ENCODE assay signal across 10 mouse cellular contexts in the genomic region with DNA sequence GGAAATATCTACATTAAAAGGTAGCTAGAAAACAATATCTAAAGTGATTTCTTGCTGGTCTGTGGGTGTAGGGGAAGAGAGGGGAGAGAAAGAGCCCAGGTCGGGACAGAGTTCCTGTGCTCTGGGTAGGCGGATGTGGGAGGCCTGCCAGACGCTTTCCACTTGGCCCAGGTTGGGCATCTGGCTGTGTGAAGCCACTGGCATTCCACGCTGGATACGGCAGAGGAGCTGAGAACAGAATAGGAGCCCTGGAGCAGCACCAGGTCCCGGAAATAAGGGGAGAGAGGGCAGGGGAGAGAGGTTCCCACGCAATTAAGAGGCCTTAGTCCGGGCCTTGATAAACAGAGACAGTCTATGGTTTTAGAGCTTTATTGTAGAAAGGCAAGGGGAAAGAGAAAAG.
DNase-seq lines count a peak whose midpoint lies in the region; ATAC-seq and TF ChIP-seq lines count a peak whose summit lies in the region.
"Had no signal": no experiment of that assay in that cellular context is flagged by ENCODE, and none has a peak within 500 bp of the region (broad histone marks: within the 10 kb centered on the region; RNA-seq: fewer than 3 reads in every experiment).

No protein-coding gene starts in this region.

- H3K27me3 ChIP-seq in kidney, embryonic 15.5 days, result no peaks in the 10 kb centered on the region
- H3K27me3 ChIP-seq in cerebellum, adult 2 months (ENCODE audit: control insufficient read depth, insufficient read depth, low read length), result no peaks in the 10 kb centered on the region
- no peaks in the 10 kb centered on the region for H3K27me3 ChIP-seq in heart, embryonic 12.5 days (replicated peaks)
- no peaks in the 10 kb centered on the region for H3K27me3 ChIP-seq in lung, embryonic 16.5 days (ENCODE audit: control insufficient read depth, insufficient read depth, low read depth, low read length)
- H3K27me3 ChIP-seq: limb, embryonic 12.5 days; stomach, embryonic 15.5 days had no signal

- no peak overlapping the region for H3K27ac ChIP-seq in kidney, embryonic 15.5 days
- no peak overlapping the region for H3K27ac ChIP-seq in cerebellum, adult 2 months (ENCODE audit: insufficient read depth, low read length)
- peak overlapping the region; percentile 77 for H3K27ac ChIP-seq in heart, embryonic 12.5 days (ENCODE audit: poor library complexity, severe bottlenecking)
- H3K27ac ChIP-seq in lung, embryonic 16.5 days (ENCODE audit: low read length), result peak overlapping the region; percentile 16; the same call in 1 of the 2 replicates
- H3K27ac ChIP-seq: limb, embryonic 12.5 days; stomach, embryonic 15.5 days had no signal

- H3K4me3 ChIP-seq in kidney, embryonic 15.5 days (replicated peaks), result no peak overlapping the region
- no peak overlapping the region for H3K4me3 ChIP-seq in cerebellum, adult 2 months (replicated peaks; ENCODE audit: insufficient read depth, low read depth, low read length)
- H3K4me3 ChIP-seq in heart, embryonic 12.5 days, result no peak overlapping the region
- no peak overlapping the region for H3K4me3 ChIP-seq in lung, embryonic 16.5 days (ENCODE audit: low read length)
- H3K4me3 ChIP-seq: limb, embryonic 12.5 days; stomach, embryonic 15.5 days had no signal

- ATAC-seq in kidney, embryonic 15.5 days (replicated peaks; ENCODE audit: low FRiP score), result no peak
- ATAC-seq in heart, embryonic 12.5 days (ENCODE audit: insufficient number of reproducible peaks, low FRiP score), result no peak
- peak; percentile 71; the same call in 1 of the 2 replicates for ATAC-seq in lung, embryonic 16.5 days (ENCODE audit: low read depth)

- no peak overlapping the region for H3K4me2 ChIP-seq in kidney, embryonic 15.5 days
- no peak overlapping the region for H3K4me2 ChIP-seq in heart, embryonic 12.5 days
- H3K4me2 ChIP-seq in lung, embryonic 16.5 days (ENCODE audit: low read depth, low read length), result no peak overlapping the region
- H3K4me2 ChIP-seq: limb, embryonic 12.5 days; stomach, embryonic 15.5 days had no signal

- WGBS in kidney, embryonic 15.5 days, result 57% methylated on average over 8 of the region's 8 CpGs
- 16% methylated on average over 8 of the region's 8 CpGs for WGBS in cerebellum, adult 2 months
- 56% methylated on average over 8 of the region's 8 CpGs for WGBS in heart, embryonic 12.5 days
- 61% methylated on average over 8 of the region's 8 CpGs for WGBS in lung, embryonic 16.5 days

- no peak for TF ChIP-seq CTCF in cerebellum, adult 2 months (IDR thresholded peaks at IDR 0.05; ENCODE audit: borderline replicate concordance, insufficient read depth, low read depth, low read length)

- H3K9me3 ChIP-seq in kidney, embryonic 15.5 days (replicated peaks), result peaks cover 7% of the 10 kb centered on the region; the same call in 1 of the 2 replicates
- 0 out of 2 replicates have a peak, but pooled peaks cover 3% of the 10 kb centered on the region for H3K9me3 ChIP-seq in heart, embryonic 12.5 days (replicated peaks)
- no peaks in the 10 kb centered on the region; the same call in 1 of the 2 replicates for H3K9me3 ChIP-seq in lung, embryonic 16.5 days (ENCODE audit: control insufficient read depth, low read length)
- H3K9me3 ChIP-seq: stomach, embryonic 15.5 days had no signal

- H3K36me3 ChIP-seq in kidney, embryonic 15.5 days, result peaks cover 12% of the 10 kb centered on the region
- peaks cover 12% of the 10 kb centered on the region for H3K36me3 ChIP-seq in heart, embryonic 12.5 days
- peaks cover 2% of the 10 kb centered on the region; the same call in 1 of the 2 replicates for H3K36me3 ChIP-seq in lung, embryonic 16.5 days (ENCODE audit: control insufficient read depth, insufficient read depth, low read length)
- H3K36me3 ChIP-seq: stomach, embryonic 15.5 days had no signal

- H3K9ac ChIP-seq in kidney, embryonic 15.5 days, result no peak overlapping the region
- H3K9ac ChIP-seq in heart, embryonic 12.5 days, result no peak overlapping the region
- no peak overlapping the region for H3K9ac ChIP-seq in lung, embryonic 16.5 days (ENCODE audit: low read length)
- H3K9ac ChIP-seq: limb, embryonic 12.5 days; stomach, embryonic 15.5 days had no signal

- TF ChIP-seq POLR2A in cerebellum, adult 2 months (IDR thresholded peaks at IDR 0.05; ENCODE audit: borderline replicate concordance, insufficient read depth, low read length), result no peak

- DNase-seq in kidney, adult 18-20 months, result peak; percentile 57
- DNase-seq in cerebellum, adult 2 months, result peak; percentile 68 to 72
- DNase-seq in spleen, postnatal 14 days (ENCODE audit: low spot score in 2 of 2), result no peak
- no peak for DNase-seq in yolk sac, embryonic 10.5 days (ENCODE audit: low spot score)
- no peak for DNase-seq in ovary, postnatal 10 days (ENCODE audit: low spot score)

- peaks cover 6% of the 10 kb centered on the region; the same call in 1 of the 2 replicates for H3K4me1 ChIP-seq in kidney, embryonic 15.5 days
- peaks cover 10% of the 10 kb centered on the region; the same call in 1 of the 2 replicates for H3K4me1 ChIP-seq in cerebellum, adult 2 months (ENCODE audit: control insufficient read depth, insufficient read depth, low read length)
- peaks cover 23% of the 10 kb centered on the region for H3K4me1 ChIP-seq in heart, embryonic 12.5 days (replicated peaks)
- no peaks in the 10 kb centered on the region; the same call in 1 of the 2 replicates for H3K4me1 ChIP-seq in lung, embryonic 16.5 days (replicated peaks; ENCODE audit: control insufficient read depth, insufficient read depth, low read length)
- H3K4me1 ChIP-seq: limb, embryonic 12.5 days had no signal

Comparison
In these comparisons a context has a peak if more than half of its experiments do, and no peak if none do; other contexts are left out.
1. DNase-seq: peak in kidney, adult 18-20 months (single experiment) and cerebellum, adult 2 months (2 of 2); none in spleen, postnatal 14 days (0 of 2), yolk sac, embryonic 10.5 days (single experiment) and ovary, postnatal 10 days (single experiment).
2. H3K27ac ChIP-seq: peak in heart, embryonic 12.5 days (single experiment) and lung, embryonic 16.5 days (single experiment); none in kidney, embryonic 15.5 days (single experiment) and cerebellum, adult 2 months (single experiment).